Mouse (Mus musculus) cerebellum, adult 2 months (tissue): ENCODE results near the gene Tex52.

Source experiments
- CTCF ChIP-seq: fragments of 200-500 bp; IDR thresholded peaks from 2 replicates; pipeline ENCODE4 v1.5.1; 2011; ENCODE audit warnings: low read depth, mild to moderate bottlenecking, control low read depth, low read length, moderate library complexity, borderline replicate concordance; ENCODE audit not compliant: insufficient read depth
- POLR2A ChIP-seq: fragments of 200-500 bp; IDR thresholded peaks from 2 replicates; pipeline ENCODE4 v1.6.1; 2011; ENCODE audit warnings: low read length, control low read depth, borderline replicate concordance; ENCODE audit not compliant: insufficient read depth

GRCm38 (mm10) chr6:128363007-128363825, 12.0 kb upstream of the Tex52 start:
- TF ChIP-seq POLR2A (no peak), CTCF (no peak)
